Mouse (Mus musculus): ENCODE results near the gene Ccr8. TPM values are rescaled to one million over a fixed set of nuclear protein-coding genes. Genes with fewer than 3 reads are reported as not detected.
"Not testable (repeated sequence)": the region's sequence is repeated elsewhere in the genome, so short reads cannot be mapped to it uniquely, and the experiment has no call there.

Ccr8 gene
- polyA plus RNA-seq, 1 experiment, result 0.08 TPM

- no peak for DNase-seq (ENCODE audit: extremely low spot score in 1 of 2, low spot score in 1 of 2)
These were observed 7.5 kb upstream of the Ccr8 start for GRCm38 (mm10) chr9:120084406-120084805.

DNA sequence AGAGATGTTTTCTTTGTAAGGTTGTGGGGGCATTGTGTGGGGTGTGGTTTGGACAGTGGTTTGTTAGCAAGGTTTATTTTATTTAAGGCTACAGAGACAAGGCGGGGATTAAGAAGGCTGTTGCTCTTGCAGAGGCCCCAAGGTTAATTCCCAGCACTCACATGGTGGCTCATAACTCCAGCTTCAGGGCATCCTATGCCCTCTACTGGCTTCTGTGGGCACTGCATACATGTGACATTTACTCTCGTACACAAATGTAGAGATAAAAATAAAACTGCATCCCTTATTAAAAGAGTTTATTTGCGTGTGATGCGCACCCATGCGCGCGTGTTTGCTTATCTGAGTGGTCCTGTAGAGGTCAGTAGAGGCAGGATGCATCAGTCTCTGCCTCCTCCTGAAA is 2.8 kb upstream of the Ccr8 start:
- DNase-seq (ENCODE audit: extremely low spot score in 1 of 2, low spot score in 1 of 2), result no peak

DNA sequence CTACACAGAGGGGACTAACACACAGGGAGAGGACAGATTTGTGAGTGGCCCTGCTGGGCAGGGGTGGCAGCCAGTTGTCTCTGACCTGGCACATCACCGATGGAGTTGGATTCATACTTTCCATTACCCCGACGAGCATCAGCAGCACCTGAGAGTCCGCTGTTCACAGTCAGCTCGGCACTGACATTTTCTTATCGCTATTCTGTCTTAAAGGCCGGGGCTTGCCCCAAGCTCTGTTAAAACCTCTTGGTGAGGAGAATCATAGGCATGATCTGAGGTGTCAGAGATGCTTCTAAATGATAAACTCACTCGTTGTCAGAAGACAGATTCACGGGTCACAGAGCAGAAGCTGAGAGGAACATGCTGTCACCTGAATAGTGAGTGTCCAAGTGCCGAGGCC is 828 bp upstream of the Ccr8 start:
- DNase-seq (ENCODE audit: extremely low spot score in 1 of 2, low spot score in 1 of 2), result no peak

GRCm38 (mm10) chr9:120093701-120094100 is 1.8 kb downstream of the Ccr8 start:
- no peak for DNase-seq (ENCODE audit: extremely low spot score in 1 of 2, low spot score in 1 of 2)

DNA sequence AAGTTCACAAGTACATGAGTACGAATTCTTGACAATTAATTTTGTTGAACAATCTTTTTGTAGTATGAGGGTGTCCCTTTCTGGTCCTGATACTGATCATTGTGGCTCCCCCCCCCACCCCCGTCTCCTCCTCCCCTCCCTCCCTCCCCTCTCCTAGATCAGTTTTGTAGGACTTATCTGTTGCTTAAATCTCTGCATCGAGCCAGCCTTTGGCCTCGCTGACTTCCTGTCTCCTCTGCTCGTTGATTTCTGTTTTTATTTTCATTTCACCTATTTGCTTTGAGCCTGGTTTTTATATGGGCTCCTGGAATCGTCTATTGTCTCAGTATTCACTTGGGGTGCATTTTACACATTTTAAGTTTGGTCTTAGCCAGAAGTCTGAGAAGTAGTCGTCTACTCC is 4.0 kb downstream of the Ccr8 start:
- DNase-seq (ENCODE audit: extremely low spot score in 1 of 2, low spot score in 1 of 2), result no peak

- DNase-seq (ENCODE audit: extremely low spot score in 1 of 2, low spot score in 1 of 2), result peak; percentile 21 to 89
These were observed 6.8 kb downstream of the Ccr8 start for GRCm38 (mm10) chr9:120098682-120099081.

- no peak for DNase-seq (ENCODE audit: extremely low spot score in 1 of 2, low spot score in 1 of 2)
These were observed 7.4 kb downstream of the Ccr8 start for GRCm38 (mm10) chr9:120099304-120099703.

- no peak for DNase-seq (ENCODE audit: extremely low spot score in 1 of 2, low spot score in 1 of 2)
These were observed 9.3 kb downstream of the Ccr8 start for GRCm38 (mm10) chr9:120101165-120101564.

DNA sequence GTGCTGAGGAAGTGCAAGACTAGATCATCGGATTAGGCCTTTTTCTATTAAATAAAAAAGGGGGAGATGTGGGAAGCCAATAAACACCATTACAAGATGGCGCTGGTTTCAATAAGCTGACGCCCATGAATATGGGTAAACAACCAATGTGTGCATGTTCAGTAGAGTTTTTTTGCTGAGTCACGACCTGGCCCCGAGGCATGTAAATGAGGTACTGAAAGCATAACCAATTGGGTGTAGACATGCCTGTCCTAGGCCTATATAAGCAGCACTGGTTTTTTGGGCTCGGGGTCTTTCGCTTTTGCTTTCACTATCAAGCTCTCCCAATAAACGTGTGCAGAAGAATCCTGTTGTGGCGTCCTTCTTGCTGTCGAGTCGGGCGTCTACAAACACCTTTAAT is 17.0 kb downstream of the Ccr8 start:
- not testable (repeated sequence) for DNase-seq (ENCODE audit: extremely low spot score in 1 of 2, low spot score in 1 of 2)

- peak; percentile 93 to 96 for DNase-seq (ENCODE audit: extremely low spot score in 1 of 2, low spot score in 1 of 2)
These were observed 18.5 kb downstream of the Ccr8 start, which contains the start of gene Slc25a38 for GRCm38 (mm10) chr9:120110211-120111018. Slc25a38 (plus strand) TSS chr9:120110374.

GRCm38 (mm10) chr9:120111156-120111945 is 19.4 kb downstream of the Ccr8 start:
- no peak for DNase-seq (ENCODE audit: extremely low spot score in 1 of 2, low spot score in 1 of 2)

GRCm38 (mm10) chr9:120112472-120112871 is 20.6 kb downstream of the Ccr8 start:
- DNase-seq (ENCODE audit: extremely low spot score in 1 of 2, low spot score in 1 of 2), result no peak

- no peak for DNase-seq (ENCODE audit: extremely low spot score in 1 of 2, low spot score in 1 of 2)
These were observed 21.5 kb downstream of the Ccr8 start for GRCm38 (mm10) chr9:120113456-120113855.

DNA sequence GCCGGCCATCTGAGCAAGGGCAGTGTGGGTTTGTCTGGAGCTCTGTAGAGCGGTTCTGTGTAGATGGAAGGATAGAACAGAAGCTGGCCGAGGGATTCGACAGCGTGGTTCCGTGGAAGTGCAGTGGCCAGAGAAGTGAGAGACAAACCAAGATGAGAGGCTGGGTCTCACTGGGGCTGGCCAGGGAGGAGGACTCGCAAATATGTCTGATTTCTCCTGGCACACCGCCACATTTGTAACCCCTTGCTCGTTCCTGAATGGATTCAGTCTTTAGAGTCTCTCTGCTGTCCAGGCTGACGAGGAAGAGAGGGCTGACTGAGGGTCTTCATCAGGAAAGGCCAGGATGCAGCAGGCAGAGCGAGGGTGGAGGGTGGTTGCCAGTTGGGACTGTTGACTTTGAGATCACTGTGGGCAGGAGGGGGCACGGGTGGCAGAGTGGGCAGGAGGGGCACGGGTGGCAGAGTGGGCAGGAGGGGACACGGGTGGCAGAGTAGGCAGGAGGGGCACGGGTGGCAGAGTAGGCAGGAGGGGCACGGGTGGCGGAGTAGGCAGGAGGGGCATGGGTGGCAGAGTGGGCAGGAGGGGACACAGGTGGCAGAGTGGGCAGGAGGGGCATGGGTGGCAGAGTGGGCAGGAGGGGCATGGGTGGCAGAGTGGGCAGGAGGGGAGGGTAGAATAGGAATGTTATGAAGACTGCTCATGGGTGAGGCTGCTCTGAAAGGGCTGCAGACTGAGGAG is 22.3 kb downstream of the Ccr8 start:
- no peak for DNase-seq (ENCODE audit: extremely low spot score in 1 of 2, low spot score in 1 of 2)

GRCm38 (mm10) chr9:120114789-120115151 is 22.9 kb downstream of the Ccr8 start:
- no peak for DNase-seq (ENCODE audit: extremely low spot score in 1 of 2, low spot score in 1 of 2)

DNA sequence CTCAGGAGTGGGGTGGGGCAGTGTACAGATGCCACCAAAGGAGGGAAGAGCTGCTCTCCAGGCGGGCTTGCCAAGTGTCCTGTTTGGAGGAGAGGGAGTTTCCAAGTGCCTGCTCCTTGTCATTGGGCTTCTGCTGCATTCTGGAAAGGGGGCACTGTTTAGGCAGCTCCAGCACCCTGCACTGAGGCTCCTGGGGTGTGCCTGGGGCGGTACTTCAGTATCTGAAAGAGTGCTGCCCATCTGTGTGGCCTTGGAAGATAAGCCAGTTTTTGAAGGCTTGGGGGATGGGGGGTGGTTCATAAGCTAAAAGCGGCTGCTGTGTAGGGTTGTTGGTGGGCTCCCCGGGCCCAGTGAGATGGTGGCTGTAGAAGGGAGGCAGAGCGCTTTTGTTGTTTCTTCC is 23.7 kb downstream of the Ccr8 start:
- no peak for DNase-seq (ENCODE audit: extremely low spot score in 1 of 2, low spot score in 1 of 2)

- DNase-seq (ENCODE audit: extremely low spot score in 1 of 2, low spot score in 1 of 2), result no peak
These were observed 24.3 kb downstream of the Ccr8 start for GRCm38 (mm10) chr9:120116184-120116624.

DNA sequence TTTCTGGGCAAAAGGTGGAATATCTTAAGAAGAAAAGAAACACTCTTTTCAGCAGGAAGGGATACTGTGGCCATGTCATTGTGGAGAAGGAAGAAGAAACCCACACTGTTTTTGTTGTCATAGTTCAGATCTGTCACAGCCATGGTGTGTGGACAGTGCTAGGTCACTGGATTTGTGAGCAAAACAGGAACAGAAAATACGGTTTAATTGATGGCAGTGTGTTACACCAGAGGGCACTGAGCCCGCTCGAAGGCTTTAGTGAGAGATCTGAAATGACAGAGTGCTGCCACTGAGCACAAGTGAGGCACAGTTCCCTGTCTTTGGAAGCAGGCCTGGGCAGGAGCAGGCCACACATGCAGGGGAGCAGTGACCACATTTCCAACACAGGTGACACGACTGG is 26.3 kb downstream of the Ccr8 start:
- no peak for DNase-seq (ENCODE audit: extremely low spot score in 1 of 2, low spot score in 1 of 2)

GRCm38 (mm10) chr9:120120503-120120902 is 28.6 kb downstream of the Ccr8 start:
- DNase-seq (ENCODE audit: extremely low spot score in 1 of 2, low spot score in 1 of 2), result no peak

GRCm38 (mm10) chr9:120126868-120127267 is 35.0 kb downstream of the Ccr8 start:
- no peak for DNase-seq (ENCODE audit: extremely low spot score in 1 of 2, low spot score in 1 of 2)
